Mouse (Mus musculus): ENCODE measurements around the gene Klhl5.
A peak's percentile ranks its signal among the peaks of the same experiment; 100 is the strongest.
"Not testable (repeated sequence)": the region's sequence is repeated elsewhere in the genome, so short reads cannot be mapped to it uniquely, and the experiment has no call there.

Gene Klhl5

GRCm38 (mm10) chr5:65097457-65097856 is 9.9 kb upstream of the Klhl5 start:
- no peak for DNase-seq (ENCODE audit: low spot score)

- no peak for DNase-seq (ENCODE audit: low spot score)
Measured at GRCm38 (mm10) chr5:65100002-65100401, 7.3 kb upstream of the Klhl5 start.

- no peak for DNase-seq (ENCODE audit: low spot score)
Measured at GRCm38 (mm10) chr5:65101209-65101608, 6.1 kb upstream of the Klhl5 start.

GRCm38 (mm10) chr5:65101621-65102020 is 5.7 kb upstream of the Klhl5 start:
- no peak for DNase-seq (ENCODE audit: low spot score)

GRCm38 (mm10) chr5:65102026-65102640 is 5.2 kb upstream of the Klhl5 start:
- no peak for DNase-seq (ENCODE audit: low spot score)

- DNase-seq (ENCODE audit: low spot score): no peak
Measured at GRCm38 (mm10) chr5:65102641-65103042, 4.7 kb upstream of the Klhl5 start.

GRCm38 (mm10) chr5:65107773-65108432 is 564 bp downstream of the Klhl5 start:
- DNase-seq (ENCODE audit: low spot score): peak; percentile 32

GRCm38 (mm10) chr5:65112225-65112624 is 4.9 kb downstream of the Klhl5 start:
- DNase-seq (ENCODE audit: low spot score): not testable (repeated sequence)

GRCm38 (mm10) chr5:65113323-65113722 is 6.0 kb downstream of the Klhl5 start:
- no peak for DNase-seq (ENCODE audit: low spot score)

- DNase-seq (ENCODE audit: low spot score): no peak
Measured at GRCm38 (mm10) chr5:65116789-65117188, 9.4 kb downstream of the Klhl5 start.

- no peak for DNase-seq (ENCODE audit: low spot score)
Measured at GRCm38 (mm10) chr5:65119495-65119894, 12.2 kb downstream of the Klhl5 start.

GRCm38 (mm10) chr5:65119918-65120317 is 12.6 kb downstream of the Klhl5 start:
- no peak for DNase-seq (ENCODE audit: low spot score)

- DNase-seq (ENCODE audit: low spot score): no peak
Measured at GRCm38 (mm10) chr5:65122616-65123015, 15.3 kb downstream of the Klhl5 start.

GRCm38 (mm10) chr5:65126137-65126536 is 18.8 kb downstream of the Klhl5 start:
- DNase-seq (ENCODE audit: low spot score): no peak

GRCm38 (mm10) chr5:65128481-65128880 is 21.1 kb downstream of the Klhl5 start:
- DNase-seq (ENCODE audit: low spot score): no peak

- DNase-seq (ENCODE audit: low spot score): no peak
Measured at GRCm38 (mm10) chr5:65130528-65131210, 23.3 kb downstream of the Klhl5 start.

GRCm38 (mm10) chr5:65131211-65131879 is 24.0 kb downstream of the Klhl5 start:
- no peak for DNase-seq (ENCODE audit: low spot score)

GRCm38 (mm10) chr5:65136159-65136558 is 28.8 kb downstream of the Klhl5 start:
- DNase-seq (ENCODE audit: low spot score): no peak

- DNase-seq (ENCODE audit: low spot score): no peak
Measured at GRCm38 (mm10) chr5:65137073-65137472, 29.7 kb downstream of the Klhl5 start.

GRCm38 (mm10) chr5:65141242-65141641 is 33.9 kb downstream of the Klhl5 start:
- no peak for DNase-seq (ENCODE audit: low spot score)

- no peak for DNase-seq (ENCODE audit: low spot score)
Measured at GRCm38 (mm10) chr5:65142247-65142646, 34.9 kb downstream of the Klhl5 start.

- no peak for DNase-seq (ENCODE audit: low spot score)
Measured at GRCm38 (mm10) chr5:65145499-65146101, 38.3 kb downstream of the Klhl5 start.
